Mouse (Mus musculus) lung, postnatal 4 days (tissue): ENCODE results near the gene Xrcc3.

Experiments
- DNase-seq, 2 experiments: peaks; one replicate each; pipeline ENCODE4 v3.0.0; 2021

The Xrcc3 gene

GRCm38 (mm10) chr12:111774156-111774555 is 39.5 kb downstream of the Xrcc3 start:
- no peak for DNase-seq

- no peak for DNase-seq
Observed at GRCm38 (mm10) chr12:111770651-111771050, 43.0 kb downstream of the Xrcc3 start.

- DNase-seq = no peak
Observed at GRCm38 (mm10) chr12:111769816-111770577, 43.7 kb downstream of the Xrcc3 start.

GRCm38 (mm10) chr12:111769306-111769705 is 44.4 kb downstream of the Xrcc3 start:
- peak; percentile 78 to 83 for DNase-seq

DNA sequence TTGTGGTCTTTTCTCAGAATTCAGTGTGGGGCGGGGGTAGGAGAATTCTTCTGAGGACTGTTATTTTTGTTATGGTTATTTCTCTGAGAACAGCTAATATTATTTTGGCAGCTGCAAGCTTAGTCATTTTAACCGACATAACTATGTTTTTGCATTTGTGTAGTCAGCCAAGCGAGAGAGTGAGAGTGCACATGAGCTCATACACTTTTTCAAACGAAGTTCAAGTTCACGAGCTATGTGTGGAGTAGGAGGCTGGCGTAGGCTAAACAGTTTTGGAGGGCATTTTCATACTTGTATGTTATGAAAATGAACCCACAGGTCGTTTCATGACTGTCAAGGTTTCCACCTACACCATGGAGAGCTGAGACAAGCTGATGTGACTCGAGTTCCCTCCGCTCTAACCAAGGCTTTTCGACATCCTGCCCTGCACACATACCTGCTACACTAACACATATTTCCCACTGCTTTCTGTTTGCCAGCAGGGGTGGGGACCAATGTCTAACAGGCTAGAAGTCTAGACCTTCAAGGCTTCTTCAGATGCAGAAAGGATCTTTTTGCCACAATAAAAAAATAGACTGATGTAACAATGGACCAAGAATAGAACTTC is 45.2 kb downstream of the Xrcc3 start:
- no peak for DNase-seq

- DNase-seq = peak in 1 of 2 experiments; percentile 62
Observed at GRCm38 (mm10) chr12:111766313-111767236, 47.1 kb downstream of the Xrcc3 start.

DNA sequence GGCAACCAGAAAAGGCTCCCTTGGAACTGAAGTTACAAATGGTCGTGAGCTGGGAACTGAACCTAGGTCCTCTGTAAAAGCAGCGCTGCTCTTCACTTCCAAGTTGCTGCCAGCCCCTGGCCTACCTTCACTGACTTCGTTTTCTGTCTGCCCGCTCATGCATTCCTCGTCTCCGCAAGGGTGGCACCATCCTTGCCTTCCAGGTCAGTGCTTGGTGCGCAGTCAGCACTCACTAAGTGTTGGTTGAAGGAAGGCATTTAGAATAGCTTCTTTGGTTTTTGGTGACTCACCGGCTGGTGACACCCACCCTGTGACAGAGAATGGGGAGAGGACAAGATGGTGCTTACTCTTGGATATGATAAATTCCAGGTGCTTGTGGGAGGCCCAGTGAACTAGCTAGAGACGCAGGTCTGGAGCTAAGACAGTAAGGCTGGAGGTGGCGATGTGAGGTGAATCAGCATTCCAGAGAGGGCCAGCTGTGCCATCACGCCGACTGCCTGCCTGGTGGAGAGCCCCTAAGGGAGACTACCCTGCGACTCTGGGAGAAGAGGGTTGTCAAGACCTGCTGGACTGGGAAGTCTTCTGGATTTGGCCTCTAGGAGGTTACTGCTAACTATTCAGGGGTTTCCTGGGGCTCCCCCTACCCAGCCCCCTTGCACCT is 50.9 kb downstream of the Xrcc3 start:
- no peak for DNase-seq

GRCm38 (mm10) chr12:111760306-111760908 is 53.3 kb downstream of the Xrcc3 start:
- DNase-seq = no peak

DNA sequence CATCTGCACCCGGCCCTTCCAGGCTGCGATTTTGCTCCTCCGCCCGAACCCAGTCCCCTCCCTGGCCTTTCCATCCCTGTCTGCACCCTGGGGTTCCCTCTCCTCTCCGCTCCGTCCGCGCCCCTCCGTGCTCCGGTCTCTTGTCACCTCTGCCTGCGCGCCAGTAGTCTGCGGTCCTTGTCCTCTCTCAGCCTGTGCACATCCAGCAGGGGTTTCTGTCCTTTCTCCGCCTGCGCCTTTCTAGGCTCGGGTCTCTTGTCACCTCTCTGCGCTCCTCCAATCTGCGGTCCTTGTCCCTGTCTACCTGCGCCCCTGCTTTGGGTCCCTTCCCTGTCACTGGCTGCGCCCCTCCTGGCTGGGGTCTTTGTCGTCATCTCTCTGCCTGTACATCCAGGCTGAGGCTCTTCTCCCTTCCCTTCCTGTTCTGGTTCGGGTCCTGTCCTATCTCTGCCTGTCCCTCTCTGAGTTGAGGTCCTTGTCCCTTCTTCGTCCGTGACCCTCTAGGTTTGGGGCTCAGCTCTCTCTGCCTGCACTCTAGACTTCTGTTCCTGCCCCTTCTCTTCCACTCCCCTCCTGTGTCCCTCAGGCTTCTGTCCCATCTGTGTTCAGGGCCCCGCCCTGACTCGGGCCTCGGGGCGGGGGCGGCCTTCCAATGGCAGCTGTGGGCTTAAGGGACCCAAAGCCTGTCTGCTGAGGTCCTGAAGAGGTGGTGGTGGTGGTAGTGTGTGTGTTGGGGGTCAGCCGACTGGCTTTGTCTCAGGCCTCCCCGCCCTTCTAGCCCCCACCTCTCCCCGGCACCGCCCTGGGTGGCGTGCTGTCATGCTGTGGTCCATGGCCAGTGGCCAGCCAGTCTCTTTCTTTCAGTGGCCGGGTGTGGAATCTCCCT is 54.3 kb downstream of the Xrcc3 start:
- peak; percentile 80 to 86 for DNase-seq

DNA sequence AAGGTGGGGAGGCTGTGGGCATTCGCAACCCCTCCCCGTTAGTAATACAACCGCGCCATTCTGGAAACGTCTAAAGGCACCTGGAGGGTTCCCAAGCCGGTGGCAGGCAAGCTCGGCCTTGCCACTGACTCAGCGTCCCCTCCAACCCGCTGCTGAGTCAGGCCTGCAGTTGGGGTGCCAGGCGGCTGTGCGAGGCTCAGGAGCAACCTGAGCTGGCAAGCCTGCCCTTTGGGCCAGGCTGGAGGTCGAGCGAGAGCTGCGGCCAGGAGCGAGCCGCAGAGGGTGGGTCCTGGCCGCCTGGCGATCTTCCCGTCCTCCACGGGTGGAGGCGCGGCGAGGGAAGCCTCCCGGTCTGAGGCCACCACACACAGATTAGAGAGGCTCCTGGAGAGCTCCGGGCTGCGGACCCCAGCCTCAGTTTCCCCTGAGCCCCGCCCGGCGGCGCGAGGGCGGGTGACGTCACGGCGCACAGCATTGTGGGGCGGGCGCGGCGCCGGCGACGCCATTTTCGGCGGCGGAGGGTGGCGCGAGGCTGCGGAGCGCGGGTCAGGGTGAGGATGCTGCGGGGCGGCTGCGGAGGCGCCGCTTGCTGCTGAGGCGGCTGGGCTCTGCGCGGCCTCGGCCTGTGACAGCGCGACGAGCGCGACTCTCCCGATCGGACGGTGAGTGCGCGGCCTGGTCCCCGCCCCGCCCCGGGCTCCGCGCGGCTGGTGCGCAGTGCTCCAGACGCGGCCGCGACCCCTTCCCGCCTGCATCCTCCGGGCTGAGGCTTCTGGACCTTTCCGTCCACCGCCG is 55.1 kb downstream of the Xrcc3 start, which contains the start of gene Klc1:
TSS of gene Klc1 (plus strand) at position 469 of the 795 bp plus-strand sequence.
- DNase-seq = peak; percentile 83 to 84

DNA sequence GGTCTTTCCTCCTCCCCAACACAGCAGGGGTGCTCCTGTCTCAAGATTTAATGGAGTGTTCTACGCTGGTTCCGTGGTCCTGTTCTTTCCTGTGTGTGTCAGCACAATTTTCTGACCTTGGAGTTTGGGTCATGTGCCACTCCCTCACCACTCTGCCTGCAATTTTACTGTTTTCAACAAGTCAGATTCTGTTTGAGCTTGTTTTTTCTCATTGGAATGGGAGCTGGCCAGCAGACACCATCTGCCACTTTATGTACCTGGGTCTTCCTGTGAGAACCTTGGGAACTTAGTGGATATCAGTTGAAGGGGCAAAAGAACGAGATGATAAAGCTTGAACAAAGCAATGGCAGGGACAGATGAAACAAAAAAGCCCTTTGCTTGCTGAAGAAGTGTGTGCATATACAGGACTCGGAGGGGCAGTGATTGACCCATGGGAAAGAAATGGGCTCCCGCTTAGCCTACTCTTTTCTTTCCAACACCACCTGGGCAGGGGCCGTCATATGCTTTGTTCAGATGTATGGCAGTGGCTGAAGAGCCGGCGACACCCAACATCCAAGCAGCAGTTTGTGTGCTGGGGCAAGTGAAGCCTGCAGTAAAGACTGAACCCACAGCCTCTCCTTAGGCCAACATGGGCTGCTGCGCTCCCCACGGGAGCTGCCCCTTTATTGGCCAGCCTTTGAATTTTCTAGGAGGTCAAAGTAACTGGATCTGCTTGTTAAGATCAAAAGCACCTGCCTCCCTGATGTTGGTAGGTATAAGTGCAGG is 55.9 kb downstream of the Xrcc3 start:
- DNase-seq = no peak

- no peak for DNase-seq
Observed at GRCm38 (mm10) chr12:111756698-111757082, 57.0 kb downstream of the Xrcc3 start.

- DNase-seq = no peak
Observed at GRCm38 (mm10) chr12:111756082-111756697, 57.5 kb downstream of the Xrcc3 start.

GRCm38 (mm10) chr12:111755231-111755630 is 58.4 kb downstream of the Xrcc3 start:
- DNase-seq = no peak

GRCm38 (mm10) chr12:111754710-111755109 is 59.0 kb downstream of the Xrcc3 start:
- DNase-seq = no peak

- DNase-seq = peak in 1 of 2 experiments; percentile 46
Observed at GRCm38 (mm10) chr12:111753347-111753746, 60.3 kb downstream of the Xrcc3 start.
